Mouse (Mus musculus) neural tube, embryonic 12.5 days (tissue): Measurements from ENCODE around the gene Nars2. TPM values are rescaled to one million over a fixed set of nuclear protein-coding genes. Genes with fewer than 3 reads are reported as not detected.

Experiments used
- ATAC-seq: fragments of 200-750 bp; cut with Nextera tagmentation; 2 replicates; pipeline ENCODE4 v1.8.0; 2017; ENCODE audit warnings: low read depth, mild to moderate bottlenecking, moderate TSS enrichment, moderate library complexity; ENCODE audit not compliant: low FRiP score
- H3K27ac ChIP-seq: fragments of 300-500 bp; sonication (generic); 2 replicates; pipeline ENCODE4 v1.5.1; 2016
- H3K27me3 ChIP-seq: fragments of 300-500 bp; sonication (generic); replicated peaks from 2 replicates; pipeline ENCODE4 v1.6.1; 2016; ENCODE audit warnings: mild to moderate bottlenecking
- H3K36me3 ChIP-seq: fragments of 300-500 bp; sonication (generic); 2 replicates; pipeline ENCODE4 v1.6.1; 2016; ENCODE audit warnings: mild to moderate bottlenecking
- H3K4me1 ChIP-seq: fragments of 300-500 bp; sonication (generic); 2 replicates; pipeline ENCODE4 v1.6.1; 2016
- H3K4me2 ChIP-seq: fragments of 300-500 bp; sonication (generic); replicated peaks from 2 replicates; pipeline ENCODE4 v1.6.1; 2016; ENCODE audit warnings: mild to moderate bottlenecking
- H3K4me3 ChIP-seq: fragments of 300-500 bp; sonication (generic); 2 replicates; pipeline ENCODE4 v1.5.1; 2016
- H3K9ac ChIP-seq: fragments of 300-500 bp; sonication (generic); 2 replicates; pipeline ENCODE4 v1.6.1; 2016; ENCODE audit warnings: mild to moderate bottlenecking
- H3K9me3 ChIP-seq: fragments of 300-500 bp; sonication (generic); 2 replicates; pipeline ENCODE4 v1.6.1; 2016; ENCODE audit warnings: mild to moderate bottlenecking
- WGBS: fragments of 180-500 bp; shearing (Covaris S2); methylation state at CpG from one replicate; pipeline ENCODE4 v1.1.7; 2016; 5-methylcytosine and 5-hydroxymethylcytosine counted together
- polyA plus RNA-seq: library from polyadenylated mRNA; unstranded; fragments of >200 nt; fragmentation: Nextera tagmentation; extraction: Ambion mirVana; gene quantifications from 2 replicates; pipeline ENCODE4 v1.2.1, GENCODE M21; 2016

The Nars2 gene
- polyA plus RNA-seq: 20.2 and 23.5 TPM in 2 replicates

DNA sequence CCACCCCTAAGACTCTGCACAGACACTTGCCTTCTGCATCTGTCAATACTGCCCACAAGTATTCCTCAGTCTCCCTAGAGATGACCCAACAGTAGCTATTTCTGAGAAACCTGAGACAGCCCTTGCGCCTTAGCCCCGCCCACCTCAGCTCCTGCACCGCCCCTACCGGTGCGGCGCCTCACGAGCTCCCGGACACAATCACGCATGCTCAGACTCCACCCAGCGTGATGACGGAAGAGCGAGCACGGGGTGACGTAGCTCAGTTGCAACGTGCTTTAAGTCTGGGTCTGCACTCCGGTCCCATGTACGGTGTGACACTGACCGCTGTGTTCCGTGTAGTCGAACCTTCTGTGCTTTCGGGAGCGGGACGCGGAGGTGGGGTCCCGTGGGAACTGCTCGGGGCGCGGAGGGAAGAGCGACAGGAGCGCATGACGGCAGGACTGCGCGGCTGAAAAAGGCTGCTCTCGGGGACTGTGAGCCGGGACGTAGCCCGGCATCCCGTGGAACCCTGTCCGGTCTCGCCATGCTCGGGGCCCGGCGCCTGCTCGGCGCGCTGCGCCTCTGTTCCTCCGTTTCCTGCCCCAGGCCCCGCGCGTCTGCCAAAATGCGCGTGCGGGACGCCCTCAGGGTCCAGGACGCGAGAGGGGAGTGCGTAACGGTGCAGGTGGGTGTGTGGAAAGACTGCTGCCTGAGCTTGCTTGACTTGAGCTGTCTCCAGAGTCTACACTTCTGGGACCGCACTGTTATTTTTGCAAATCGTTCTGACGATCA, at the start of gene Nars2:
Gene Nars2 (plus strand): TSS at position 225 of the 771 bp plus-strand sequence.
- Histone ChIP-seq H3K9ac (peak within 1 kb of the TSS; percentile 81), H3K4me2 (peak within 1 kb of the TSS; percentile 82)
- ATAC-seq: peak; percentile 100

GRCm38 (mm10) chr7:96902183-96902582, 49.1 kb upstream of the Nars2 start:
- WGBS: 57% methylated on average over 5 of the region's 5 CpGs
- H3K4me1 ChIP-seq: peaks cover 35% of the 10 kb centered on the region
- no peak overlapping the region for H3K4me3 ChIP-seq
- H3K9ac ChIP-seq: no peak overlapping the region
- ATAC-seq: no peak
- no peaks in the 10 kb centered on the region for H3K9me3 ChIP-seq
- peaks cover 14% of the 10 kb centered on the region for H3K36me3 ChIP-seq
- no peaks in the 10 kb centered on the region for H3K27me3 ChIP-seq
- H3K4me2 ChIP-seq: no peak overlapping the region
- no peak overlapping the region for H3K27ac ChIP-seq

More for the DNA sequence above, at the start of gene Nars2:
- H3K36me3 ChIP-seq: no peaks in the 10 kb centered on the region
- H3K9me3 ChIP-seq: no peaks in the 10 kb centered on the region
- H3K4me1 ChIP-seq: peaks cover 4% of the 10 kb centered on the region
- 0% methylated on average over 62 of the region's 62 CpGs for WGBS
- H3K27me3 ChIP-seq: no peaks in the 10 kb centered on the region
- peak within 1 kb of the TSS; percentile 95 for H3K4me3 ChIP-seq
- H3K27ac ChIP-seq: peak within 1 kb of the TSS; percentile 11; the same call in 1 of the 2 replicates

DNA sequence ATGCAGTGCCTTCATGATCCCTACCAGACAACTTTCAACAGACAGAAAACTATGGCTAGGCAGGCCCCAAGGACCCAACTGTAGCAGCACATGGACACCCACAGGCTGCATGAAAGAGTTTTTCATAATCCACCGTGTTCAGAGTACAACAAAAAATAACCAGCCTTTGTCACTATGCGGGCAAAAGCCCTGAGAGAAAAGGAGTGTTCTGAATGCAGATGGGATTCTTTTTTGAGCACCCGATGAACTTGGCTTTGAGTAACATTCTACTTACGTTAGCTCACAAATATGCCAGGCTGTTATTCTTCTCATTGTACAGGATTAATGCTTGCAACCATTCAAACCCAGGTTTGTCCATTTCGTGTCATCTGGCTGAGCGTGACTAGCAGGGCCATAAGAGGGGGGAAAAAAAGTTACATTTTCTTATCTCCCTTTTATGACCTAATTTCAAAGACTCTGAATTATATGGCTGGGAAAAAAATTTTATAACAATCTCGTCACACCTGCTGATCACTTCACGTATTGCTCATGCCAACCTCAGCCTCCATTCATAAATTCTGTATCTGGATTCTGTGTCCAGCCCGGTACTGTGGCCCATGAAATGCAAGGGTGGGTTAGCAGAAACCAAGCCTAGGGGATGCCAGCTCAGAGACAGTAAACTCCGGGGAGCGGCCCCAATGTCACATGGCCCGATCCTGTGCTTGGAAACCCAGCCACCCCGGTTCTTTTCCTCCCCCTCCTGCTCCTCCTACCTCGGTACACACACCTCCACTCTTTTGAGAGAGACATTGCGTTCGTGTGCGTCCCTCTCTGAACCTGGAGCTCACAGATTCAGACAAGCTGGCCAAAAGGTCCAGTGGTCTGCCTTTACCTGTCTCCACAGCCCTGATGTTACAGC, 48.0 kb upstream of the Nars2 start:
- no peak for ATAC-seq
- 74% methylated on average over 17 of the region's 17 CpGs for WGBS
- no peak overlapping the region for H3K4me2 ChIP-seq
- peaks cover 44% of the 10 kb centered on the region for H3K4me1 ChIP-seq
- H3K36me3 ChIP-seq: peaks cover 14% of the 10 kb centered on the region
- no peak overlapping the region for H3K9ac ChIP-seq
- H3K27me3 ChIP-seq: no peaks in the 10 kb centered on the region
- H3K27ac ChIP-seq: no peak overlapping the region
- H3K9me3 ChIP-seq: no peaks in the 10 kb centered on the region
- H3K4me3 ChIP-seq: no peak overlapping the region

DNA sequence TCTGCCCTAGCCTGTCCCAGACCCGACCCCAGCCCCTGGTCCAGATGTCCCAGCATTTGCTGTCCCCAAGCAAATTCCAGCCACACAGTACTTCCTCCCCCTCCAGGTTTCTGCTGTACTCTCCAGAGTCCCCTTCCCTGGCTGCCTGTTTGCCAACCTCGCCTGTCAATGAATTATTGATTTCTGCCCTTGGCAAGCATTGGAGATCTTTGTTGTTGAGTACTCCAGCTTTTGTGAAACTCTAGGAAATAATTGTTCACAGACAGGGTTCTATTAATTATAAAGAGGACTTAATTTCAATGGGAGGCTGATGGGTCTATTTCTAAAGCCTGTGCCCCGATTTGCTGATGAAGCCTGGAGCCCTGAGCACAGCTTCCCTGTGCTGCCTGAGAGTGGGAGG, 46.9 kb upstream of the Nars2 start:
- H3K27ac ChIP-seq: no peak overlapping the region

DNA sequence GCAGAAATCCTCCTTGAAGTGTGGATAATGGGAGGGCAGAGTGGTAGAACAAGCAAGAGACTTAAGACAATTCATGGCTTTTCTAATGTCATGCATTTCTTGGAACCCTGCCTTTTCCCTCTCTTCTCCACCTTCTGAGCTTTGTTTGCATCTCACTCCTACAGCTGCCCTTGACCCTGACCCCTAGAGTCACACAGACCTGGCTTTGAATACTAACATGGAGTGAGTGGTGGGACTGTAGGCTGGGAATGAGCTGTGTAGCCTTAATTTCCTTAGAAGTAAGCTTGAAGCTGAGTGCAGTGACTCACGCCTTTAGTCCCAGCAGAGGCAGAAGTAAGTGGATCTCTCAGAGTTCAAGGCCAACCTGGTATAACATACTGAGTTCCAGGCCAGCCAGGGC, 46.4 kb upstream of the Nars2 start:
- H3K4me1 ChIP-seq: peaks cover 41% of the 10 kb centered on the region
- H3K4me3 ChIP-seq: no peak overlapping the region
- H3K9me3 ChIP-seq: no peaks in the 10 kb centered on the region
- ATAC-seq: no peak
- WGBS: 88% methylated on average over 1 of the region's 1 CpGs
- peaks cover 14% of the 10 kb centered on the region for H3K36me3 ChIP-seq
- no peak overlapping the region for H3K4me2 ChIP-seq
- H3K9ac ChIP-seq: no peak overlapping the region
- no peak overlapping the region for H3K27ac ChIP-seq
- no peaks in the 10 kb centered on the region for H3K27me3 ChIP-seq

More for the DNA sequence above, 46.9 kb upstream of the Nars2 start:
- H3K9ac ChIP-seq: no peak overlapping the region
- WGBS: 44% methylated on average over 3 of the region's 3 CpGs
- H3K9me3 ChIP-seq: no peaks in the 10 kb centered on the region
- no peak overlapping the region for H3K4me2 ChIP-seq
- H3K4me1 ChIP-seq: peaks cover 38% of the 10 kb centered on the region
- H3K4me3 ChIP-seq: no peak overlapping the region
- no peaks in the 10 kb centered on the region for H3K27me3 ChIP-seq
- peaks cover 14% of the 10 kb centered on the region for H3K36me3 ChIP-seq
- ATAC-seq: peak; percentile 25; the same call in 1 of the 2 replicates

DNA sequence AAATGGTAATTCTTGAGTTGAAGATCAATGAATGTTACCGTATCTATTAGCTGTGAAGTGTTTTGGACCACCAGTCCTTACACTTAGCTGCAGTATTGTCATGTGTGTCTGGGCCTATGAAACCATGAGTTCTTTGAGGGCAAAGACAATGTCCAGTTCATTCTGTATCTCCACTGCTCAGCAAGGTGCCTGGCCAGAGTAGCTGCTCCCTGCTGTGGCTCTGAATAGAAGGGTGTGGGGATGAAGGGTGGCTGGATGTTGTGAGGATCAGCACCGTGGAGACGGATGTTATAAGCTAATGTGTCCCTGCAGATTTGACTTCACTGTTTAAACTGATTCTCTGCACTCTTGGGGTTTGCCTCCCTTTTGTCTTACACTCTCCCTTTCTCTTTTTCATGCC, 45.9 kb upstream of the Nars2 start:
- no peak overlapping the region for H3K27ac ChIP-seq
- no peak overlapping the region for H3K4me3 ChIP-seq
- H3K9me3 ChIP-seq: no peaks in the 10 kb centered on the region
- H3K9ac ChIP-seq: no peak overlapping the region
- 65% methylated on average over 3 of the region's 3 CpGs for WGBS
- no peak overlapping the region for H3K4me2 ChIP-seq
- H3K27me3 ChIP-seq: no peaks in the 10 kb centered on the region
- no peak for ATAC-seq
- H3K4me1 ChIP-seq: peaks cover 41% of the 10 kb centered on the region
- H3K36me3 ChIP-seq: peaks cover 14% of the 10 kb centered on the region

DNA sequence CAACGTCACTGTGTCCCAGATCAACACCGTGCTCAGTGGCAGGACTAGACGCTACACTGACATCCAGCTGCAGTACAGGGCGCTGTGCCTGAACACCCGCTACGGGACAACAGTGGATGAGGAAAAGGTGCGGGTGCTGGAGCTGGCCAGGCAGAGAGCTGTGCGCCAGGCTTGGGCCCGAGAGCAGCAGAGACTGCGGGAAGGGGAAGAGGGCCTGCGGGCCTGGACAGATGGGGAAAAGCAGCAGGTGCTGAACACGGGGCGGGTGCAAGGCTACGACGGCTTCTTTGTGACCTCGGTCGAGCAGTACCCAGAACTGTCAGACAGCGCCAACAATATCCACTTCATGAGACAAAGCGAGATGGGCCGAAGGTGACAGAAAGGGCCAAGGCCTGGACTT, 45.1 kb upstream of the Nars2 start:
- ATAC-seq: no peak
- Histone ChIP-seq H3K4me3 (no peak overlapping the region), H3K27me3 (no peaks in the 10 kb centered on the region), H3K4me1 (peaks cover 41% of the 10 kb centered on the region), H3K4me2 (no peak overlapping the region), H3K9ac (no peak overlapping the region), H3K9me3 (no peaks in the 10 kb centered on the region), H3K36me3 (peaks cover 14% of the 10 kb centered on the region), H3K27ac (no peak overlapping the region)
- 80% methylated on average over 20 of the region's 20 CpGs for WGBS

DNA sequence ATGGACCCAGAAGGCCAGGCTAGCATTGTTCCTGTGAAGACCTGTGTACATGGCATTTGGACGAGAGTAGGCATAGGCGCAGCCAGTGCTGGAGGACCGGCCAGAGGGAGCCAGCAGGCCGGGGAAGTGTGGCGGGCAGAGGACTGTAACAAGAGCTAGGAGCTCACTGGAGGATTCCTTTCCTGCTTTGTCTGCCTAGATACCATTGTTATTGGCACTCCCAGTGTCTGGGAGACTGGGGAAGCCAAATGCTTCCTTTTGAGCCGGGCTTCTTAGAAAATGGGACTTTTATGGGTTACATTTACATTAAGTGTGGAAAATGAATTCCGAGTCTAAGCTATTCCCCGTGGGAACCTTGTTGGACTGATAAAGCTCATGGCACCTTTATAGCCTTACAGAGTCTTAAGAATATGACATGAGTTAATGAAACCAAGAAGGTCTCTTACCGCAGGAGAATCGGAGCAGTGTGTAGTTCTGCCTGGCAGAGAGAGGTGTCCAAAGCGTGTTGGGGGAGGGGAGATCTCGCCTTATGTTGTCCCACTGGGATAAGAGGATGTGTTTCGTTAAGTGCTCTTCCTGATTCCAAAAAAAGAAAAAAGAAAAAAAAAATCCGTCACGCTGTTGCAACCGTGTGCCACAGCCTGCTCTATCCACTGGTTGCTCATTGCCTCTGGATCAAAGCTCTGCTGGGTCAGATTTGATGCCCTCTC, 43.2 kb upstream of the Nars2 start:
- ATAC-seq: no peak
- WGBS: 51% methylated on average over 16 of the region's 16 CpGs
- no peak overlapping the region for H3K27ac ChIP-seq
- H3K9ac ChIP-seq: no peak overlapping the region
- H3K9me3 ChIP-seq: no peaks in the 10 kb centered on the region
- no peak overlapping the region for H3K4me3 ChIP-seq
- peaks cover 34% of the 10 kb centered on the region for H3K4me1 ChIP-seq
- no peaks in the 10 kb centered on the region for H3K27me3 ChIP-seq
- no peak overlapping the region for H3K4me2 ChIP-seq
- peaks cover 9% of the 10 kb centered on the region for H3K36me3 ChIP-seq

GRCm38 (mm10) chr7:96909856-96910255, 41.4 kb upstream of the Nars2 start:
- no peak overlapping the region for H3K27ac ChIP-seq
- no peaks in the 10 kb centered on the region for H3K27me3 ChIP-seq
- H3K4me3 ChIP-seq: no peak overlapping the region
- no peak for ATAC-seq
- peaks cover 6% of the 10 kb centered on the region for H3K36me3 ChIP-seq
- H3K9me3 ChIP-seq: no peaks in the 10 kb centered on the region
- WGBS: 64% methylated on average over 5 of the region's 5 CpGs
- no peak overlapping the region for H3K9ac ChIP-seq
- no peak overlapping the region for H3K4me2 ChIP-seq
- H3K4me1 ChIP-seq: peaks cover 21% of the 10 kb centered on the region

- no peak overlapping the region for H3K4me3 ChIP-seq
- no peak overlapping the region for H3K27ac ChIP-seq
- H3K36me3 ChIP-seq: peaks cover 6% of the 10 kb centered on the region
- no peak overlapping the region for H3K9ac ChIP-seq
- no peaks in the 10 kb centered on the region for H3K9me3 ChIP-seq
- H3K4me2 ChIP-seq: no peak overlapping the region
- H3K27me3 ChIP-seq: no peaks in the 10 kb centered on the region
- peaks cover 17% of the 10 kb centered on the region for H3K4me1 ChIP-seq
- 65% methylated on average over 12 of the region's 12 CpGs for WGBS
- no peak for ATAC-seq
Measured at GRCm38 (mm10) chr7:96910310-96910960, 40.9 kb upstream of the Nars2 start.

DNA sequence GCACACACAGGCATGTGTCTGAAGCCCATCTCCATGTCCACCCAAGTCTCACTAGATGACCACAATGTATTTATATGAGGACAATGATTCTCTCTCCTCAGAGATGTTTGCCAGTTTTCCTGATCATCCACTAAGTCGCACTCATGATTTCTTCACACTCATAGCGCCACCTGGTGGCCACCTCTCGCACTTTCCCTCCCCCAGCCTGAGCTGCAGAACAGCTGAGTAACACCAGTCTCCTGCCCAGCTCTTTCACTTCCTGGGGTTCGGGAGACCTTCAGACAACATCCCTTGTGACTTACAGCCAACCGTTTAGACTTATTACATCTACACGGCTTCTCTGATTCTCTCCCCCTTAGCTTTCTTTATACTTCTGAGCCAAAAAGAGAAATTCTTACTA, 37.3 kb upstream of the Nars2 start:
- Histone ChIP-seq H3K4me1 (0 out of 2 replicates have a peak, but pooled peaks cover 3% of the 10 kb centered on the region), H3K27me3 (no peaks in the 10 kb centered on the region), H3K27ac (no peak overlapping the region), H3K9ac (no peak overlapping the region), H3K9me3 (no peaks in the 10 kb centered on the region), H3K36me3 (no peaks in the 10 kb centered on the region), H3K4me2 (no peak overlapping the region), H3K4me3 (no peak overlapping the region)
- 11% methylated on average over 6 of the region's 6 CpGs for whole genome bisulfite sequencing
- peak; percentile 42 for ATAC-seq
